Mouse (Mus musculus): Measurements from ENCODE around the gene Zfp292.

GRCm38 (mm10) chr4:34786476-34786875, 96.3 kb downstream of the Zfp292 start:
- no peak for TF ChIP-seq MAFK (IDR thresholded peaks at IDR 0.05; ENCODE audit: insufficient read depth, low read depth, low read length)
- TF ChIP-seq ZNF384 (IDR thresholded peaks at IDR 0.05; ENCODE audit: low read depth, low read length), result no peak
- no peak for TF ChIP-seq CHD2 (IDR thresholded peaks at IDR 0.05; ENCODE audit: low read depth, low read length)
